Comparison of ENCODE assay signal across 9 mouse cellular contexts in genomic region chr2:25289651-25290050, GRCm38 (mm10). TPM values are rescaled to one million over a fixed set of nuclear protein-coding genes. Genes with fewer than 3 reads are reported as not detected.
DNase-seq lines count a peak whose midpoint lies in the region; ATAC-seq lines count a peak whose summit lies in the region.
"Had no signal": no experiment of that assay in that cellular context is flagged by ENCODE, and none has a peak within 500 bp of the region (broad histone marks: within the 10 kb centered on the region; RNA-seq: fewer than 3 reads in every experiment).

Gene Lrrc26 (plus strand): TSS chr2:25289915.

- H3K9me3 ChIP-seq in neural tube, embryonic 13.5 days: no peaks in the 10 kb centered on the region

- peaks cover 39% of the 10 kb centered on the region for H3K4me1 ChIP-seq in neural tube, embryonic 13.5 days (replicated peaks)

- peak within 1 kb of the TSS; percentile 19 for H3K4me3 ChIP-seq in neural tube, embryonic 13.5 days
- H3K4me3 ChIP-seq: erythroblast, embryonic 14.5 days had no signal

- no peak for ATAC-seq in neural tube, embryonic 13.5 days (ENCODE audit: low read depth)
- no peak for ATAC-seq in erythroid progenitor cell, adult 5-6 weeks (replicated peaks; ENCODE audit: low FRiP score, poor library complexity, severe bottlenecking)

- H3K4me2 ChIP-seq in neural tube, embryonic 13.5 days: peak within 1 kb of the TSS; percentile 44

- H3K27ac ChIP-seq in neural tube, embryonic 13.5 days (replicated peaks): no peak within 1 kb of the TSS

- H3K27me3 ChIP-seq in neural tube, embryonic 13.5 days: peaks cover 71% of the 10 kb centered on the region

- 4% methylated on average over 11 of the region's 11 CpGs for WGBS in large intestine, adult 2 months
- 10% methylated on average over 11 of the region's 11 CpGs for WGBS in neural tube, embryonic 13.5 days

- peaks cover 17% of the 10 kb centered on the region for H3K36me3 ChIP-seq in neural tube, embryonic 13.5 days

- peak within 1 kb of the TSS; percentile 49 for H3K9ac ChIP-seq in neural tube, embryonic 13.5 days

- DNase-seq in gastrocnemius, postnatal 10 days: peak; percentile 44
- DNase-seq in gastrocnemius, adult 8-10 months (ENCODE audit: low spot score in 2 of 2): no peak
- DNase-seq in brain, adult 2 months (ENCODE audit: low read depth, low spot score): peak; percentile 81
- DNase-seq in heart, postnatal 4 days: peak; percentile 69
- DNase-seq in large intestine, adult 2 months (ENCODE audit: low read depth, low spot score): peak; percentile 86
- no peak for DNase-seq in spleen, adult 18-20 months

RNA-seq across cellular contexts. Expression of gene Lrrc26, which starts in this region (rescaled TPM):
- under 1 TPM in 1 of 2 experiments, not detected in 1; 0.26 TPM for total RNA-seq in gastrocnemius, postnatal 10 days (2021)
- total RNA-seq in gastrocnemius, adult 8-10 months (2022): not detected
- not detected for total RNA-seq in heart, postnatal 4 days (2021)
- 92.7 and 108 TPM in 2 replicates for polyA plus RNA-seq in large intestine, adult 2 months (2012; rRNA removed)
- not detected in 2 replicates for polyA plus RNA-seq in neural tube, embryonic 13.5 days (2015; fragmentation: Nextera tagmentation; extraction: Ambion mirVana)
- not detected in 2 replicates for total RNA-seq in erythroid progenitor cell, adult 5-6 weeks (2015; ENCODE audit: low replicate concordance)
- not detected in 2 replicates for total RNA-seq in erythroid progenitor cell, adult 5-6 weeks (2017; ENCODE audit: low replicate concordance)
- polyA plus RNA-seq: erythroblast, embryonic 14.5 days had no signal

Comparison
In these comparisons a context has a peak if more than half of its experiments do, and no peak if none do; other contexts are left out.
1. RNA of gene Lrrc26 (polyA plus RNA-seq): 92.7 to 108 TPM in large intestine, adult 2 months; not detected in neural tube, embryonic 13.5 days; every median in the first group is over 10 times any median in the second.
2. Peak in DNase-seq in gastrocnemius, postnatal 10 days; RNA of the gene not detected or under 1 TPM.
3. Peak in DNase-seq in heart, postnatal 4 days; RNA of the gene not detected or under 1 TPM.
4. DNase-seq: peak in brain, adult 2 months (single experiment) and large intestine, adult 2 months (single experiment); none in gastrocnemius, adult 8-10 months (0 of 2) and spleen, adult 18-20 months (0 of 2).